Mouse (Mus musculus): Measurements from ENCODE around the gene Rpl31. TPM values are rescaled to one million over a fixed set of nuclear protein-coding genes. Genes with fewer than 3 reads are reported as not detected.

Gene Rpl31
- polyA plus RNA-seq, 1 experiment from 2014 or later: 421 TPM

DNA sequence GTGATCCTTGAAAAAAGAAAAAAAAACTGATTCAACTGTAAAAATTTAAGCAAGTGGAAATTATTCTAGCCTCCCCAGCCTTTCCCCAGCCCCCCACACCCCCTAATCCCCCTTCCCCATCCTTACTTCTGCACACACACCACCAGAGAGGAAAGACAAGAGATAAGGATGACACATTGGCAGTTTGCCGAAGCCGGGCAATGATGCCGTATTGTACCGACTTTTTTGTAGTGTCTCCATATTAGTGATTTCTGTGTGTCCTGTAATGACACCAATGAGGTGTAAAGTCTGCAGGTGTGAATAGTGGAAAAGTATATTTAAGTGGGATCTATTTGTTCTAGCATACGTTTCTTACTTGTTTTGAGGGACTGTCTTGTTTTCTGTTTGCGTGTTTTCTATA, 27.5 kb upstream of the Rpl31 start:
- no peak overlapping the region for H3K4me2 ChIP-seq
- H3K9ac ChIP-seq: no peak overlapping the region
- H3K27ac ChIP-seq: no peak overlapping the region
- H3K4me3 ChIP-seq (replicated peaks): no peak overlapping the region
- WGBS: 50% methylated on average over 6 of the region's 6 CpGs
- H3K36me3 ChIP-seq: no peaks in the 10 kb centered on the region
- no peaks in the 10 kb centered on the region for H3K27me3 ChIP-seq (replicated peaks)
- no peaks in the 10 kb centered on the region for H3K9me3 ChIP-seq
- no peak for ATAC-seq (ENCODE audit: insufficient read depth, low FRiP score, low read depth)
- H3K4me1 ChIP-seq: no peaks in the 10 kb centered on the region

- Histone ChIP-seq H3K4me2 (no peak overlapping the region), H3K27ac (no peak overlapping the region), H3K9me3 (no peaks in the 10 kb centered on the region), H3K4me1 (no peaks in the 10 kb centered on the region), H3K27me3 (replicated peaks) (no peaks in the 10 kb centered on the region), H3K9ac (no peak overlapping the region), H3K4me3 (replicated peaks) (no peak overlapping the region), H3K36me3 (no peaks in the 10 kb centered on the region)
- 14% methylated on average over 8 of the region's 8 CpGs for WGBS
- peak; percentile 60 for ATAC-seq (ENCODE audit: insufficient read depth, low FRiP score, low read depth)
These were observed 27.0 kb upstream of the Rpl31 start for GRCm38 (mm10) chr1:39340647-39341046.

GRCm38 (mm10) chr1:39341807-39342206, 25.8 kb upstream of the Rpl31 start:
- no peak overlapping the region for H3K9ac ChIP-seq
- no peak for ATAC-seq (ENCODE audit: insufficient read depth, low FRiP score, low read depth)
- no peak overlapping the region for H3K4me3 ChIP-seq (replicated peaks)
- H3K36me3 ChIP-seq: no peaks in the 10 kb centered on the region
- H3K4me1 ChIP-seq: no peaks in the 10 kb centered on the region
- H3K4me2 ChIP-seq: no peak overlapping the region
- H3K27ac ChIP-seq: no peak overlapping the region
- H3K27me3 ChIP-seq (replicated peaks): no peaks in the 10 kb centered on the region
- WGBS: 78% methylated on average over 4 of the region's 4 CpGs
- H3K9me3 ChIP-seq: no peaks in the 10 kb centered on the region

- H3K27me3 ChIP-seq (replicated peaks): no peaks in the 10 kb centered on the region
- no peaks in the 10 kb centered on the region for H3K9me3 ChIP-seq
- 85% methylated on average over 5 of the region's 5 CpGs for WGBS
- H3K9ac ChIP-seq: no peak overlapping the region
- no peak overlapping the region for H3K4me3 ChIP-seq (replicated peaks)
- ATAC-seq (ENCODE audit: insufficient read depth, low FRiP score, low read depth): no peak
- H3K27ac ChIP-seq: no peak overlapping the region
- no peak overlapping the region for H3K4me2 ChIP-seq
- no peaks in the 10 kb centered on the region for H3K4me1 ChIP-seq
- no peaks in the 10 kb centered on the region for H3K36me3 ChIP-seq
These were observed 24.4 kb upstream of the Rpl31 start for GRCm38 (mm10) chr1:39343242-39343641.

GRCm38 (mm10) chr1:39344981-39345600, 22.6 kb upstream of the Rpl31 start:
- no peak for ATAC-seq (ENCODE audit: insufficient read depth, low FRiP score, low read depth)
- 64% methylated on average over 21 of the region's 21 CpGs for WGBS

GRCm38 (mm10) chr1:39349001-39349400, 18.6 kb upstream of the Rpl31 start:
- Histone ChIP-seq H3K9ac (no peak overlapping the region), H3K4me1 (no peaks in the 10 kb centered on the region), H3K9me3 (no peaks in the 10 kb centered on the region), H3K27ac (no peak overlapping the region), H3K27me3 (replicated peaks) (no peaks in the 10 kb centered on the region), H3K4me3 (replicated peaks) (no peak overlapping the region), H3K36me3 (no peaks in the 10 kb centered on the region), H3K4me2 (no peak overlapping the region)
- 64% methylated on average over 1 of the region's 1 CpGs for WGBS
- ATAC-seq (ENCODE audit: insufficient read depth, low FRiP score, low read depth): no peak

More at GRCm38 (mm10) chr1:39344981-39345600, 22.6 kb upstream of the Rpl31 start:
- Histone ChIP-seq H3K4me1 (no peaks in the 10 kb centered on the region), H3K4me3 (replicated peaks) (no peak overlapping the region), H3K27me3 (replicated peaks) (no peaks in the 10 kb centered on the region), H3K9me3 (no peaks in the 10 kb centered on the region), H3K9ac (no peak overlapping the region), H3K36me3 (no peaks in the 10 kb centered on the region), H3K4me2 (no peak overlapping the region), H3K27ac (no peak overlapping the region)

GRCm38 (mm10) chr1:39349427-39349826, 18.2 kb upstream of the Rpl31 start:
- no peak overlapping the region for H3K9ac ChIP-seq
- H3K4me1 ChIP-seq: no peaks in the 10 kb centered on the region
- H3K4me3 ChIP-seq (replicated peaks): no peak overlapping the region
- ATAC-seq (ENCODE audit: insufficient read depth, low FRiP score, low read depth): no peak
- no peak overlapping the region for H3K4me2 ChIP-seq
- H3K27ac ChIP-seq: no peak overlapping the region
- no peaks in the 10 kb centered on the region for H3K27me3 ChIP-seq (replicated peaks)
- H3K9me3 ChIP-seq: no peaks in the 10 kb centered on the region
- WGBS: 77% methylated on average over 7 of the region's 7 CpGs
- H3K36me3 ChIP-seq: no peaks in the 10 kb centered on the region

DNA sequence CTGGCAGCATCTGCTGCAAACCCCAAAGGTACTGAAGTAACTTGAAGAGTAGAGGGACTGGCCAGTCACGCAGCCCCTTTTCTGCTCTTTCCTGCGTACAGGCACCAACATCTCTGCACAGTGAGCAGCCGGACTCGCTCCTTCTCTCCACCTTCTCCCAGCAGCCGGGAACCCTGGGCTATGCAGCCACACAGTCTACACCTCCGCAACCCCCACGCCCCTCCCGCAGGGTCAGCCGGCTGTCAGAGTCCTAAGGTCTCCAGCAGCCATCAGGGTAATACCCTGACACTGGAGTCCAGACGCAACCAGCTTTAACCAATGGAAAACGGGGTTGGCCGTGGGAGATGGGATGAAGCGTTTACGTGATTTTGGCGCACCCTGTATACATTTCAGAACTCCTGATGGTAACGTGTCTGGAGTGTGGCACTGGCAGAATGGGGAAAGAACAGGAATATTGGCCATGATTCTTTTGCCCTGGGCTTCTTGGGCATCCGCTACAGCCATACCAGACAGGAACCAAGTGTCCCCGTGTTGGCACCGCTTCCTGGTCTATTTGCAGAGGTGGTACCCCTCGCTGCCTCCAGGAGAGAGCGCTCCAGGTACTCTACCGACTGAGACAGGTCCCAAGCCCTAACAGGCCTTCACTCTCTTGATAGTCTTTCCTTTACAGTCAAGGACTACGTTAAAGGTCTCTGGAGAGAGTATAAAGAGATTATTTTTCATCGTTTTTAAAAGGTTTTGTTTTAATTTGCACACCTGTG, 5.7 kb upstream of the Rpl31 start:
- no peaks in the 10 kb centered on the region for H3K27me3 ChIP-seq (replicated peaks)
- no peak overlapping the region for H3K27ac ChIP-seq
- ATAC-seq (ENCODE audit: insufficient read depth, low FRiP score, low read depth): peak; percentile 36; the same call in 1 of the 2 replicates
- H3K4me2 ChIP-seq: peak overlapping the region; percentile 41
- H3K9ac ChIP-seq: no peak overlapping the region
- H3K4me3 ChIP-seq (replicated peaks): peak overlapping the region; percentile 9; the same call in 1 of the 2 replicates
- no peaks in the 10 kb centered on the region for H3K36me3 ChIP-seq
- WGBS: 28% methylated on average over 24 of the region's 24 CpGs
- H3K4me1 ChIP-seq: 0 out of 2 replicates have a peak, but pooled peaks cover 5% of the 10 kb centered on the region
- H3K9me3 ChIP-seq: no peaks in the 10 kb centered on the region

- ATAC-seq (ENCODE audit: insufficient read depth, low FRiP score, low read depth): no peak
- no peaks in the 10 kb centered on the region for H3K36me3 ChIP-seq
- H3K27me3 ChIP-seq (replicated peaks): no peaks in the 10 kb centered on the region
- no peak overlapping the region for H3K4me2 ChIP-seq
- H3K4me3 ChIP-seq (replicated peaks): no peak overlapping the region
- H3K9ac ChIP-seq: no peak overlapping the region
- no peaks in the 10 kb centered on the region for H3K9me3 ChIP-seq
- 0 out of 2 replicates have a peak, but pooled peaks cover 5% of the 10 kb centered on the region for H3K4me1 ChIP-seq
- WGBS: 43% methylated on average over 7 of the region's 7 CpGs
- H3K27ac ChIP-seq: no peak overlapping the region
These were observed 5.1 kb upstream of the Rpl31 start for GRCm38 (mm10) chr1:39362515-39362893.

GRCm38 (mm10) chr1:39365562-39365961, 2.1 kb upstream of the Rpl31 start:
- H3K9me3 ChIP-seq: no peaks in the 10 kb centered on the region
- H3K4me2 ChIP-seq: no peak overlapping the region
- 92% methylated on average over 1 of the region's 1 CpGs for WGBS
- no peak overlapping the region for H3K4me3 ChIP-seq (replicated peaks)
- no peak overlapping the region for H3K27ac ChIP-seq
- H3K4me1 ChIP-seq: peaks cover 8% of the 10 kb centered on the region; the same call in 1 of the 2 replicates
- H3K36me3 ChIP-seq: peaks cover 11% of the 10 kb centered on the region
- no peaks in the 10 kb centered on the region for H3K27me3 ChIP-seq (replicated peaks)
- H3K9ac ChIP-seq: no peak overlapping the region
- no peak for ATAC-seq (ENCODE audit: insufficient read depth, low FRiP score, low read depth)

DNA sequence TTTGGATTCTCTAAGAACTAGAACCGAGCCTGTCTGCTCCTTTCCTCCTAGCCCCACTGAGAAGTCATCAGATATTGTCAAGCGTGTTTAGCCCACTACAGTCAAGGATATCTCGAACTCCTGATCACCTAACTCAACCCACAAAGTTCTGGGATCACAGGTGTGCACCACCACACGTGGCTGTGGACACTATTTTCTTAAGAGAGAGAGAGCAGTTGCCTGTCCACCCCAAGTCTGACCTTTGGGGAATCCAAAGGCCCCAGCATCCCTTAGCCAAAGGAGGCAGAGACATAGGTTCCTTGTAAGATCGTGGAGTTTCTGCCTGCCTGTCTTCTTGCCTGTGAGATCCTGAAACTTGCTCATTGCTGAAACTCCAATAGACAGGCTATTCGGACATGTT, 597 bp upstream of the Rpl31 start:
- Histone ChIP-seq H3K4me2 (peak overlapping the region; percentile 58), H3K9ac (peak overlapping the region; percentile 20; the same call in 1 of the 2 replicates), H3K4me3 (replicated peaks) (peak overlapping the region; percentile 74), H3K27me3 (replicated peaks) (no peaks in the 10 kb centered on the region), H3K36me3 (peaks cover 26% of the 10 kb centered on the region), H3K4me1 (peaks cover 4% of the 10 kb centered on the region; the same call in 1 of the 2 replicates), H3K27ac (no peak overlapping the region), H3K9me3 (no peaks in the 10 kb centered on the region)
- no peak for ATAC-seq (ENCODE audit: insufficient read depth, low FRiP score, low read depth)
- 25% methylated on average over 6 of the region's 6 CpGs for WGBS

GRCm38 (mm10) chr1:39368267-39368841, 712 bp downstream of the Rpl31 start:
- peak overlapping the region; percentile 68 for H3K4me2 ChIP-seq
- peaks cover 3% of the 10 kb centered on the region; the same call in 1 of the 2 replicates for H3K4me1 ChIP-seq
- H3K9ac ChIP-seq: peak overlapping the region; percentile 73
- no peaks in the 10 kb centered on the region for H3K9me3 ChIP-seq
- peaks cover 35% of the 10 kb centered on the region for H3K36me3 ChIP-seq
- peak overlapping the region; percentile 74 for H3K4me3 ChIP-seq (replicated peaks)
- peak; percentile 6; the same call in 1 of the 2 replicates for ATAC-seq (ENCODE audit: insufficient read depth, low FRiP score, low read depth)
- H3K27me3 ChIP-seq (replicated peaks): no peaks in the 10 kb centered on the region
- H3K27ac ChIP-seq: peak overlapping the region; percentile 93
- WGBS: under 1% methylated on average over 34 of the region's 34 CpGs
